Mouse (Mus musculus) lung, embryonic 16.5 days (tissue): ENCODE results near the gene Lrrc14b. TPM values are rescaled to one million over a fixed set of nuclear protein-coding genes. Genes with fewer than 3 reads are reported as not detected.

ENCODE experiments used
- ATAC-seq: fragments of 200-750 bp; cut with Nextera tagmentation; 2 replicates; pipeline ENCODE4 v1.8.0; 2017; ENCODE audit warnings: low read depth, mild to moderate bottlenecking, moderate library complexity
- H3K27ac ChIP-seq: fragments of 300-500 bp; sonication (generic); 2 replicates; pipeline ENCODE4 v1.5.1; 2014; ENCODE audit warnings: mild to moderate bottlenecking, control low read depth, low read length
- H3K27me3 ChIP-seq: fragments of 300-500 bp; sonication (generic); 2 replicates; pipeline ENCODE4 v1.6.1; 2014; ENCODE audit warnings: low read depth, low read length, mixed read lengths; ENCODE audit not compliant: control insufficient read depth, insufficient read depth
- H3K36me3 ChIP-seq: fragments of 300-500 bp; sonication (generic); 2 replicates; pipeline ENCODE4 v1.6.1; 2014; ENCODE audit warnings: low read length; ENCODE audit not compliant: control insufficient read depth, insufficient read depth
- H3K4me1 ChIP-seq: fragments of 300-500 bp; sonication (generic); replicated peaks from 2 replicates; pipeline ENCODE4 v1.6.1; 2014; ENCODE audit warnings: low read length, mixed read lengths; ENCODE audit not compliant: control insufficient read depth, insufficient read depth
- H3K4me2 ChIP-seq: fragments of 300-500 bp; sonication (generic); 2 replicates; pipeline ENCODE4 v1.6.1; 2014; ENCODE audit warnings: low read depth, low read length, control low read depth
- H3K4me3 ChIP-seq: fragments of 300-500 bp; sonication (generic); 2 replicates; pipeline ENCODE4 v1.5.1; 2014; ENCODE audit warnings: mild to moderate bottlenecking, low read length, control low read depth
- H3K9ac ChIP-seq: fragments of 300-500 bp; sonication (generic); 2 replicates; pipeline ENCODE4 v1.6.1; 2014; ENCODE audit warnings: low read length, control low read depth
- H3K9me3 ChIP-seq: fragments of 300-500 bp; sonication (generic); 2 replicates; pipeline ENCODE4 v1.6.1; 2016; ENCODE audit warnings: low read length; ENCODE audit not compliant: control insufficient read depth
- WGBS: fragments of 180-500 bp; shearing (Covaris S2); extraction: QIAGEN DNeasy Blood & Tissue Kit; methylation state at CpG from one replicate; pipeline ENCODE4 v1.1.7; 2014; 5-methylcytosine and 5-hydroxymethylcytosine counted together
- polyA plus RNA-seq: library from polyadenylated mRNA; unstranded; fragments of >200 nt; fragmentation: Nextera tagmentation; extraction: Ambion mirVana; gene quantifications from 2 replicates; pipeline ENCODE4 v1.2.1, GENCODE M21; 2015

Gene Lrrc14b
- polyA plus RNA-seq, 1 experiment from 2014 or later = not detected

DNA sequence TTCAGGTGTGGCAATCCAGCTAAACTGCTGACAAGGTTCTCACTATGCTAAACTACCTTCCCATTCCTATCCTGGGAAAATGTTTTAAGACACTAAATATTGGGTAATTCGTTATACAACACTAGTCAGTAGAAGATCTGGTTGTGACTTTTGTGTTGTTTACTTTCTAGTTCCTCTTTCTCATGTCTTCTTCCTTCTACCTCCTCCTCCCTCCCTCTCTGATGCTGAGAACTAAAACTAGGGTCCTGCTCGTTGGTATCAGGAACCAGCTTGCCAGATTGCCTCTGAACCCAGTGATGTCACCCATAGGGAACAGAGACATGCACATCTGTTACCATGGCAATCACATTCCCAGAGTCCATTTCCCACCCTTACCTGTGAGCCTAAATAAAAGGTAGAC is 1.6 kb downstream of the Lrrc14b start:
- H3K27me3 ChIP-seq = no peaks in the 10 kb centered on the region
- H3K27ac ChIP-seq = no peak overlapping the region
- 72% methylated on average over 2 of the region's 2 CpGs for WGBS
- peaks cover 5% of the 10 kb centered on the region; the same call in 1 of the 2 replicates for H3K4me1 ChIP-seq
- no peak overlapping the region for H3K4me3 ChIP-seq
- H3K36me3 ChIP-seq = peaks cover 16% of the 10 kb centered on the region
- H3K4me2 ChIP-seq = no peak overlapping the region
- no peaks in the 10 kb centered on the region for H3K9me3 ChIP-seq
- no peak overlapping the region for H3K9ac ChIP-seq
- ATAC-seq = no peak

DNA sequence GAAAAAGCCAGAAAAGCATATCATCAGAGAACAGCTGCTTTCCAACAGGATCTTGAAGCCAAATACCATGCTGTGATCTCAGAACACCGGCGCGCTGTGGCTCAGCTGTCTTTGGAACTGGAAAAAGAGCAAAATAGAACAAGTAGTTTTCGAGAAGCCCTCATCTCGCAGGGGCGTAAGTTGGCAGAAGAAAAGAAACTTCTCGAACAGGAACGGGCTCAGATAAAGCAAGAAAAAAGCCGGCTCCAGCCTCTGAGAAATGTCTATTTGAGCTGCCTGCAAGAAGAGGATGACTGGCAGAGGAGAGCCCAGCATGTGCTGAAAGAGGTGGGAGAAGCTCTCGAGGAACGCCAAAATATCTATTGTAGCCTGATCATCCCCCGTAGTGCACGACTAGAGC is 7.3 kb downstream of the Lrrc14b start:
- Histone ChIP-seq H3K4me3 (no peak overlapping the region), H3K9me3 (no peaks in the 10 kb centered on the region), H3K9ac (no peak overlapping the region), H3K27me3 (no peaks in the 10 kb centered on the region), H3K27ac (no peak overlapping the region), H3K4me1 (no peaks in the 10 kb centered on the region), H3K4me2 (no peak overlapping the region), H3K36me3 (peaks cover 23% of the 10 kb centered on the region)
- WGBS = 94% methylated on average over 13 of the region's 13 CpGs
- ATAC-seq = no peak

DNA sequence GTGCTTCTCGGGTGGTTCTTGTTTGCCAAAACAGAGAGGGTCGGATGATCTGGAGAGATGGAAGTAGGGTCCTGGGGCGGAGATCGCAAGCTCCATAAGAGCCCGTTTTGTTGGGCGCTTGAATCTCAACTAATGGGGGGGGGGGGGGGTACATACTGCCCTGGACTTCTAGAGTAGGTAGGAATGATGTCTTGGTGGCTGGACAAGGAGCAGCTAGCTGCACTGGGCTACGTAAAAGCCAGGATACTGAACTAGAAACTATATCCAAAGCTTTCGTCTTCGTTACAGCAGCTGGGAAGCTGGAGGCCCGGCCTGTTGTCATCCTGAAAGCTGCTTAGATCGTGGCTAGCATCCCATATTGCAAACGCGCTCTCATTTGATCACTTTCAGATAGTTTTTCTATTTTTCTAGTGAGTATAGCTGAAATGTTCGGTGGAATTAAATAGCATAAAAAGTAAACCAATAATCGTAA is 13.3 kb downstream of the Lrrc14b start:
- peaks cover 3% of the 10 kb centered on the region; the same call in 1 of the 2 replicates for H3K36me3 ChIP-seq
- H3K4me1 ChIP-seq = peaks cover 16% of the 10 kb centered on the region
- H3K9ac ChIP-seq = peak overlapping the region; percentile 97
- no peaks in the 10 kb centered on the region for H3K9me3 ChIP-seq
- peak overlapping the region; percentile 58 for H3K4me2 ChIP-seq
- ATAC-seq = peak; percentile 40; the same call in 1 of the 2 replicates
- H3K27me3 ChIP-seq = no peaks in the 10 kb centered on the region
- peak overlapping the region; percentile 73 for H3K27ac ChIP-seq
- H3K4me3 ChIP-seq = peak overlapping the region; percentile 91
- under 1% methylated on average over 15 of the region's 15 CpGs for WGBS

DNA sequence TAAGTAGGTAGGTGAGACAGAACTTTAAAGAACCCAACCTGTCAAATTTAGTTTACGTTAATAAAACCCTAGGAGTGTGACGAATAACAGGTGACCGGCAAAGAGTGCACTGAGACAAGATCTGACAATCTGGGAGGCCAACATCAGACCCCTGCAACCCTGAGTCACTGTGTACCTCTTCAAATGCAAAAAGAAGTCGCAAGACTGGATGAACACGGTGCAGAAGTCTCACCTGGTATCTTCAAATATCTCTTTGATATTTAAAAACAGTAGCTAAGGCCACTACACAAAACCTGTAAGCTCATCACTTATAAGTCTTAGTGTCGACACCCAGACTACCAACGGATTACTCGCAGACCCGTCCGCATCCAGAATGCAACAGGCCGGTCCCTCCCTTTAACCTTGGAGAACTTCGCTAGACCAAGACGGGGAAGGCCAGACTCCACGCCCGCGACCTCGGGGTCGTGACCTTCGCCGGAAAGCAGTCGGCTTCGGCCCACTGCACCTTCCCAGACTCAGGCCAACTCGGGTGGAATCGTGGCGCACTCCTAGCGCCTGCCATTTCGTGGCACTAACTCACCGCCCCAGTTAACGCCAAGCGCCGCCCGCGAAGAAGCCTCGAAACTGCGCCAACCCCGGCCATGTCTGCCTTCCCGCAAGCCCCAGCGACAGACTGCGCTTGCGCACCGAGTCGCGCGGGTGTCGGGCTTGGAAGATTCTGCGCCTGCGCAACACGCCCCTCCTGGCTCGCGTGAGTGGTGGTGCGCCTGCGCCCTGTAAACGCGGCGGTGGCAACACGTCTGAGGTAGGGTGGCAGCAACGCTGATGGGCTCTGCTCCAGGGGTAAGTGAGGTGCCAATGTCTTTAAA is 14.0 kb downstream of the Lrrc14b start, which contains the start of the genes Sdha and Ccdc127:
Gene Sdha (minus strand): TSS at position 715 of the 869 bp plus-strand sequence.
Gene Ccdc127 (plus strand): TSS at position 744 of the 869 bp plus-strand sequence.
- no peaks in the 10 kb centered on the region for H3K9me3 ChIP-seq
- peak within 1 kb of the TSS; percentile 73 for H3K27ac ChIP-seq
- H3K36me3 ChIP-seq = peaks cover 3% of the 10 kb centered on the region; the same call in 1 of the 2 replicates
- H3K4me1 ChIP-seq = peaks cover 16% of the 10 kb centered on the region
- peak within 1 kb of the TSS; percentile 97 for H3K9ac ChIP-seq
- H3K4me2 ChIP-seq = peak within 1 kb of the TSS; percentile 72
- H3K4me3 ChIP-seq = peak within 1 kb of the TSS; percentile 91
- under 1% methylated on average over 57 of the region's 57 CpGs for WGBS
- no peaks in the 10 kb centered on the region for H3K27me3 ChIP-seq
- ATAC-seq = peak; percentile 99

GRCm38 (mm10) chr13:74341036-74341435 is 22.8 kb downstream of the Lrrc14b start:
- Histone ChIP-seq H3K27me3 (no peaks in the 10 kb centered on the region), H3K4me3 (no peak overlapping the region), H3K27ac (no peak overlapping the region), H3K9me3 (no peaks in the 10 kb centered on the region), H3K4me1 (no peaks in the 10 kb centered on the region), H3K9ac (no peak overlapping the region), H3K4me2 (no peak overlapping the region), H3K36me3 (peaks cover 29% of the 10 kb centered on the region)
- 45% methylated on average over 3 of the region's 3 CpGs for WGBS
- 0 out of 2 replicates have a peak, but pooled peaks have one; percentile 43 for ATAC-seq

GRCm38 (mm10) chr13:74329321-74329720 is 34.5 kb downstream of the Lrrc14b start:
- Histone ChIP-seq H3K27me3 (no peaks in the 10 kb centered on the region), H3K4me3 (no peak overlapping the region), H3K27ac (no peak overlapping the region), H3K9me3 (no peaks in the 10 kb centered on the region), H3K9ac (no peak overlapping the region), H3K4me2 (no peak overlapping the region), H3K36me3 (peaks cover 42% of the 10 kb centered on the region), H3K4me1 (no peaks in the 10 kb centered on the region)
- no peak for ATAC-seq

DNA sequence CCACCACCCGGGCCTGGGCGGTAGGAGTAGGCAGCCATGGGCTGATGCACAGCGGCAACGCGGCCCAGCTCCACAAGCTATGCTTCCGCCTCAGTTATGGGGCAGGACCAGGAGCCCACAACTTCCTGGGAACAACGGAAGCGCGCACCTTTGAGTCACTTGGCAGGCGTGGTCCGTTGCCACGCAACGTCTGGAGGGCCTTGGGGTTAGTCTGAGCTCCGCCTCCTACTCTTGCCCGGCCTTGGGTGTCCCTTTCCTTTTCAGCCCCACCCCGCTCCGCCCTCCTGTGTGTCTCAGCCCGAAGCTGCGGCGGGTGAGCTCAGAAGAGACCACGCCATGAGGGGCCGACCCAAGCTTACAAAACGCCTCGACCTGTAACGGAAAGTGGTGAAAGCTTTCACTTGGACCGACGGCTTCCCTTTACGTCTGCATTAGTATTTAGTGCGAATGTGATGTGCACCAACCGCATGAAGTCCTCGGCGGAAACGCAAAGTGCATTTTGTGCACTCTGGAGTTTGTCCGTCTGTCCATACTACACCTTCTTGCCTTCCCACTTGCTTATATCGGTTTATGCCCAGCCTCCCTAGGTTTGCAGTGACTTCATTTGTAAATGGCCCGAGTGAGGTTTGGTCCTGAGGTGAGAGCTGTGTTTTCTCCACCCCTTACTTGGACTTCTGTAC is 46.5 kb downstream of the Lrrc14b start, which contains the start of gene Pdcd6:
Gene Pdcd6 (minus strand): TSS at position 411 of the 680 bp plus-strand sequence.
- Histone ChIP-seq H3K36me3 (peaks cover 15% of the 10 kb centered on the region), H3K27me3 (no peaks in the 10 kb centered on the region), H3K4me3 (peak within 1 kb of the TSS; percentile 83), H3K9ac (peak within 1 kb of the TSS; percentile 77), H3K27ac (peak within 1 kb of the TSS; percentile 39), H3K4me1 (peaks cover 10% of the 10 kb centered on the region), H3K4me2 (peak within 1 kb of the TSS; percentile 84), H3K9me3 (no peaks in the 10 kb centered on the region)
- ATAC-seq = peak; percentile 100
- under 1% methylated on average over 35 of the region's 36 CpGs for WGBS

DNA sequence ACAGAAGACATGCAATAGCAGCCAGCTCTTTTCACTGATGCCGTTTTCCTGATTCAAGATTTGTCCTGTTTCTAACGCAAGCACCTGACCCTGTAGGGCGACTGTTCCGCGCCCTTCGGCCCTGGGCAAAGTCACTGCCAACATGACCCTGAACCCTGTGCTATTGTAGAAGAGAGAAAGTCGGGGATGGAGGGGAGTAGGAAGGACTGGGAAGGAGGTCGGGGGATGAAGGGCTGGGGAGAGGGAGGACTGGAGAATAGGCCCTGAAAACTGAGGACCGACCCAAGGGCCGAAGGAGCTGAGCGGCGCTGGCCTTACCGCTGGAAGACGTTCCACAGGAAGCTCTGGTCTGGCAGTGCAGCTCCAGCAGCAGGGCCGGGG is 47.0 kb downstream of the Lrrc14b start:
- peaks cover 10% of the 10 kb centered on the region for H3K36me3 ChIP-seq
- WGBS = under 1% methylated on average over 15 of the region's 15 CpGs
- H3K27me3 ChIP-seq = no peaks in the 10 kb centered on the region
- peak overlapping the region; percentile 84 for H3K4me2 ChIP-seq
- peak overlapping the region; percentile 83 for H3K4me3 ChIP-seq
- peak overlapping the region; percentile 39 for H3K27ac ChIP-seq
- H3K4me1 ChIP-seq = peaks cover 10% of the 10 kb centered on the region
- peak overlapping the region; percentile 77 for H3K9ac ChIP-seq
- no peaks in the 10 kb centered on the region for H3K9me3 ChIP-seq
- no peak for ATAC-seq

GRCm38 (mm10) chr13:74316386-74316785 is 47.4 kb downstream of the Lrrc14b start:
- H3K27ac ChIP-seq = peak overlapping the region; percentile 39; the same call in 1 of the 2 replicates
- peak overlapping the region; percentile 84 for H3K4me2 ChIP-seq
- H3K4me3 ChIP-seq = peak overlapping the region; percentile 83
- peaks cover 10% of the 10 kb centered on the region for H3K4me1 ChIP-seq
- 13% methylated on average over 4 of the region's 4 CpGs for WGBS
- ATAC-seq = no peak
- H3K27me3 ChIP-seq = no peaks in the 10 kb centered on the region
- H3K36me3 ChIP-seq = peaks cover 8% of the 10 kb centered on the region; the same call in 1 of the 2 replicates
- no peaks in the 10 kb centered on the region for H3K9me3 ChIP-seq
- peak overlapping the region; percentile 77 for H3K9ac ChIP-seq
